Mouse (Mus musculus): ENCODE data around the gene Rabl6.

GRCm38 (mm10) chr2:25545996-25546810 lies 62.1 kb downstream of the Rabl6 start:
- TF ChIP-seq CTCF (IDR thresholded peaks at IDR 0.05; ENCODE audit: borderline replicate concordance, extremely low read depth, insufficient read depth, insufficient read length) (no peak), POLR2A (IDR thresholded peaks at IDR 0.05; ENCODE audit: borderline replicate concordance, extremely low read depth, insufficient read depth, insufficient read length, poor library complexity, severe bottlenecking) (no peak)

Measured in brain, embryonic 14.5 days (tissue).